Comparison of ENCODE assay signal across 17 mouse cellular contexts in genomic region chr1:39663050-39663449, GRCm38 (mm10). TPM values are rescaled to one million over a fixed set of nuclear protein-coding genes. Genes with fewer than 3 reads are reported as not detected.
"Had no signal": no experiment of that assay in that cellular context is flagged by ENCODE, and none has a peak within 500 bp of the region (broad histone marks: within the 10 kb centered on the region; RNA-seq: fewer than 3 reads in every experiment).

No protein-coding gene starts in this region.

- H3K4me2 ChIP-seq: kidney, embryonic 15.5 days; limb, embryonic 15.5 days; liver, embryonic 12.5 days; lung, embryonic 14.5 days; midbrain, embryonic 12.5 days had no signal

- H3K27ac ChIP-seq: kidney, embryonic 15.5 days; limb, embryonic 15.5 days; liver, embryonic 12.5 days; midbrain, embryonic 12.5 days had no signal

- H3K9me3 ChIP-seq: limb, embryonic 15.5 days; liver, embryonic 12.5 days; midbrain, embryonic 12.5 days had no signal

- DNase-seq: kidney, adult 2 months; kidney, postnatal 14 days; layer of hippocampus, postnatal 36 days; lung, embryonic 14.5 days; lung, postnatal 10 days; lung, postnatal 4 days; right cerebral cortex, adult 18-20 months; right cerebral cortex, postnatal 25 days had no signal

- H3K4me1 ChIP-seq: kidney, embryonic 15.5 days; limb, embryonic 15.5 days; liver, embryonic 12.5 days; midbrain, embryonic 12.5 days had no signal

- ATAC-seq: intestine, embryonic 16.5 days; liver, embryonic 12.5 days had no signal

- H3K27me3 ChIP-seq: kidney, embryonic 15.5 days; limb, embryonic 15.5 days; liver, embryonic 12.5 days; midbrain, embryonic 12.5 days had no signal

- H3K9ac ChIP-seq: kidney, embryonic 15.5 days; limb, embryonic 15.5 days; liver, embryonic 12.5 days; lung, embryonic 14.5 days; midbrain, embryonic 12.5 days had no signal

- H3K36me3 ChIP-seq: kidney, embryonic 15.5 days; limb, embryonic 15.5 days; liver, embryonic 12.5 days; midbrain, embryonic 12.5 days had no signal

- H3K4me3 ChIP-seq: kidney, embryonic 15.5 days; limb, embryonic 15.5 days; liver, embryonic 12.5 days; midbrain, embryonic 12.5 days had no signal

RNA-seq across cellular contexts. Expression of gene Creg2, which starts 11.8 kb away (rescaled TPM):
- polyA plus RNA-seq: limb, embryonic 11.5 days; liver, embryonic 12.5 days; liver, embryonic 16.5 days had no signal

RNA-seq across cellular contexts. Expression of gene Rfx8, which starts 57.7 kb away (rescaled TPM):
- polyA plus RNA-seq: kidney, adult 2 months; large intestine, adult 2 months; small intestine, adult 2 months had no signal
